15 mouse cellular contexts compared by ENCODE assay signal in genomic region chr8:91358016-91358415, GRCm38 (mm10).
"Had no signal": no experiment of that assay in that cellular context is flagged by ENCODE, and none has a peak within 500 bp of the region (broad histone marks: within the 10 kb centered on the region; RNA-seq: fewer than 3 reads in every experiment).

No protein-coding gene starts in this region.

- H3K36me3 ChIP-seq: neural tube, embryonic 15.5 days; stomach, embryonic 15.5 days had no signal

- H3K27ac ChIP-seq: neural tube, embryonic 15.5 days; stomach, embryonic 15.5 days; stomach, postnatal 0 days had no signal

- H3K9ac ChIP-seq: neural tube, embryonic 15.5 days; stomach, embryonic 15.5 days had no signal

- H3K4me1 ChIP-seq: stomach, embryonic 15.5 days had no signal

- H3K4me2 ChIP-seq: neural tube, embryonic 15.5 days; stomach, embryonic 15.5 days had no signal

- H3K9me3 ChIP-seq: neural tube, embryonic 15.5 days; stomach, embryonic 15.5 days had no signal

- DNase-seq: retina, postnatal 1 day; right cerebral cortex, adult 18-20 months; right cerebral cortex, postnatal 14 days; right cerebral cortex, postnatal 25 days; right cerebral cortex, postnatal 4 days; spleen, adult 18-20 months; thymus, adult 18-20 months; thymus, adult 2 months; thymus, postnatal 14 days; thymus, postnatal 25 days; thymus, postnatal 36 days; thymus, postnatal 4 days had no signal

- H3K4me3 ChIP-seq: neural tube, embryonic 15.5 days; stomach, embryonic 15.5 days had no signal

- H3K27me3 ChIP-seq: neural tube, embryonic 15.5 days; stomach, embryonic 15.5 days had no signal
